Mouse (Mus musculus) erythroblast, embryonic 14.5 days (primary cell): ENCODE measurements around the gene Foxl1.

Experiments
- GATA1 ChIP-seq: IDR thresholded peaks from 2 replicates; pipeline ENCODE4 v1.6.1; 2012; ENCODE audit warnings: low read length, inconsistent platforms, mixed read lengths
- TAL1 ChIP-seq: IDR thresholded peaks from 3 replicates; pipeline ENCODE4 v1.6.1; 2012; ENCODE audit warnings: low read length, inconsistent platforms, mixed read lengths

- no peak for TF ChIP-seq GATA1
- TF ChIP-seq TAL1: no peak
Measured at GRCm38 (mm10) chr8:121117906-121118305, 9.8 kb upstream of the Foxl1 start.
